Mouse (Mus musculus) ES-Bruce4 (cell line): ENCODE data around the gene Rex1bd. TPM values are rescaled to one million over a fixed set of nuclear protein-coding genes. Genes with fewer than 3 reads are reported as not detected.

Experiments used
- H3K27ac ChIP-seq: 2 replicates; pipeline ENCODE4 v1.5.1; 2012; ENCODE audit warnings: low read length, inconsistent platforms; ENCODE audit not compliant: insufficient read depth
- H3K27me3 ChIP-seq: 2 replicates; pipeline ENCODE4 v1.6.1; 2012; ENCODE audit warnings: mild to moderate bottlenecking, low read length, inconsistent platforms; ENCODE audit not compliant: control insufficient read depth, poor library complexity, insufficient read depth, severe bottlenecking
- H3K36me3 ChIP-seq: 2 replicates; pipeline ENCODE4 v1.6.1; 2012; ENCODE audit warnings: inconsistent platforms, mild to moderate bottlenecking, low read length, moderate library complexity; ENCODE audit not compliant: control insufficient read depth, poor library complexity, insufficient read depth, severe bottlenecking
- H3K4me1 ChIP-seq: one replicate; pipeline ENCODE4 v1.8.1; 2011; ENCODE audit warnings: low read length; ENCODE audit not compliant: control insufficient read depth, insufficient read depth
- H3K4me3 ChIP-seq: 2 replicates; pipeline ENCODE4 v1.5.1; 2011; ENCODE audit warnings: low read depth, mild to moderate bottlenecking, low read length
- H3K9ac ChIP-seq: 2 replicates; pipeline ENCODE4 v1.6.1; 2012; ENCODE audit warnings: low read depth, mild to moderate bottlenecking, inconsistent platforms; ENCODE audit not compliant: poor library complexity, severe bottlenecking
- H3K9me3 ChIP-seq: replicated peaks from 2 replicates; pipeline ENCODE4 v1.6.1; 2012; ENCODE audit warnings: mild to moderate bottlenecking, low read length, inconsistent platforms; ENCODE audit not compliant: control insufficient read depth, poor library complexity, insufficient read depth, severe bottlenecking
- CTCF ChIP-seq: IDR thresholded peaks from one replicate; pipeline ENCODE4 v1.8.1; 2011; ENCODE audit warnings: low read depth, low read length
- EP300 ChIP-seq: IDR thresholded peaks from 2 replicates; pipeline ENCODE4 v1.6.1; 2011; ENCODE audit warnings: low read depth, low read length; ENCODE audit not compliant: insufficient read depth
- POLR2A ChIP-seq: IDR thresholded peaks from one replicate; pipeline ENCODE4 v1.8.1; 2011; ENCODE audit warnings: low read length; ENCODE audit not compliant: insufficient read depth
- polyA plus RNA-seq: library from polyadenylated mRNA; stranded (reverse); fragments of >200 nt; gene quantifications from 2 replicates; pipeline ENCODE4 v1.2.4, GENCODE M21; 2011; ENCODE audit warnings: low read depth; ENCODE audit not compliant: missing spikeins, insufficient read depth, insufficient read length

Gene Rex1bd
- polyA plus RNA-seq, 1 experiment = 40.0 TPM

DNA sequence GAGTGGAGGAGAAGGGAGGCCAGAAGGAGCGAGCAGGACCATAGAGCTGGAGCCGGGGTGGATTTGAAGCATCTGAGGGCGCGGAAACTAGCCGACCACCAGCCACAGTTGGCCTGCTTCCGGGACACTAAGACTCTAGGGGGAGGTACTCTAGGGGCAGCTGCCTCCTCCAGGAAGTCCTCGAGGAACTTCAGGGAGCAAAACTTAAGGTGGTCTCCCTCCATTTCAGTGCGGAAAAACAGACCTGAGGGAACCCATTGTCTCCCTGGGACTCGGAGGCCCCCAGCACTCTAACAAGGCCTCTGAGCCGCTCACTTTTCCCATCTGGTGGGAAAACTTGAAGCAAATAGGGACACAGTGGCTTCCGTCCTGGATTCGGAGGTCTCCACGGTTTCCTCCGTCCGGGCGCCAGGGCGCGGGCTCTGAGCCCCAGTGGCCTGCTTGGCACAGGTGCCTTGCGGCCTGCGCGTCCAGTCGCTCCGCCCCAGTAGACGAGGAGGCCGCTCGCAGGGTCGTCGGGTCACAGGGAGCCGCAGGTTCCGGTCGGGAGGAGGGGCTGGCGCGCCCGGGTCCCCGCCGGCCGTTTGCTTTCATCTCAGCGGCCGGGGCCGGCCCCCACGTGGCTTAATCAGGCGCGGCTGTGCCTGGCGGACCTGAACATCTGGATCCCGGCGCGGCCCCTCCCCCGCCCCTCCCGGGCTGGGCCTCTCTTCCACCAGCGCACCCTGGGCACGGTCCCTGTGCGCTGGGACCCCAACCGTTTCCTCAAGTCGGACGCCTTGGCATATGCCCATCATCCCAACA, 18.4 kb downstream of the Rex1bd start:
- Histone ChIP-seq H3K27ac (no peak overlapping the region), H3K36me3 (no peaks in the 10 kb centered on the region)

DNA sequence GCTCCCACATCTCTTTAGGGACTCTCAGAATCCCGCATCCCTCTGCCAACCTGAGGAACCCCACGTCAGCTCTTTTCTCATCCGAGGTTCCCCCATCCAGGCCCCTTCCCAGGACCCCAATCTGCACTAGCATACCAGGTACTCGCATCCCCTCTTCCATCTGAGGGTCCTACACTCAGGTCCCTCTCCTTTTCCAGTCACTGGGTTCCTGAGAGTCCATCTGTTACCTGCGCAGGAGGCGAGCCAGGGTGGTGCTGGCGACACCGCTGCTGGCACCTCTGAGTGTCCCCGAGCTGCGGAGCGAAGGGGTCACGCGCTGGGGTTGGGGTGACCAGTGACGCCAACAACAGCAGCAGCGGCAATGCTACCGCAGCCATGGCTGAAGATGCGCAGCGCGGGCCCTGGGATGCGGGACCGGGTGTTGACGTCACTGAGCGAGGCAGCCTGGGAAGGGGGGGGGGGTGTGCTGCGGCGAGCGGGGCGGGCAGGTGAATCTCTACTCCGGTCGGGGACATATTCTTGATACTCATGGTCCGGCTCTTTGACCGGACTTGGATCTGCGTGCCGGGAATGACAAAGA, 19.5 kb downstream of the Rex1bd start, which contains the start of gene Tmem59l:
Gene Tmem59l (minus strand): TSS at position 418 of the 580 bp plus-strand sequence.
- H3K36me3 ChIP-seq = no peaks in the 10 kb centered on the region
- TF ChIP-seq POLR2A (no peak), EP300 (no peak), CTCF (no peak)
- no peak within 1 kb of the TSS for H3K27ac ChIP-seq
- peaks cover 2% of the 10 kb centered on the region for H3K4me1 ChIP-seq
- no peaks in the 10 kb centered on the region for H3K9me3 ChIP-seq
- H3K4me3 ChIP-seq = peak within 1 kb of the TSS; percentile 59
- H3K27me3 ChIP-seq = peaks cover 17% of the 10 kb centered on the region
- peak within 1 kb of the TSS; percentile 43 for H3K9ac ChIP-seq

More for the DNA sequence above, 18.4 kb downstream of the Rex1bd start:
- Histone ChIP-seq H3K9me3 (no peaks in the 10 kb centered on the region), H3K27me3 (peaks cover 29% of the 10 kb centered on the region), H3K4me1 (peaks cover 2% of the 10 kb centered on the region), H3K9ac (peak overlapping the region; percentile 43), H3K4me3 (peak overlapping the region; percentile 53)
- no peak for TF ChIP-seq POLR2A
- 0 out of 2 replicates have a peak, but pooled peaks have one; percentile 8 for TF ChIP-seq EP300
- no peak for TF ChIP-seq CTCF

DNA sequence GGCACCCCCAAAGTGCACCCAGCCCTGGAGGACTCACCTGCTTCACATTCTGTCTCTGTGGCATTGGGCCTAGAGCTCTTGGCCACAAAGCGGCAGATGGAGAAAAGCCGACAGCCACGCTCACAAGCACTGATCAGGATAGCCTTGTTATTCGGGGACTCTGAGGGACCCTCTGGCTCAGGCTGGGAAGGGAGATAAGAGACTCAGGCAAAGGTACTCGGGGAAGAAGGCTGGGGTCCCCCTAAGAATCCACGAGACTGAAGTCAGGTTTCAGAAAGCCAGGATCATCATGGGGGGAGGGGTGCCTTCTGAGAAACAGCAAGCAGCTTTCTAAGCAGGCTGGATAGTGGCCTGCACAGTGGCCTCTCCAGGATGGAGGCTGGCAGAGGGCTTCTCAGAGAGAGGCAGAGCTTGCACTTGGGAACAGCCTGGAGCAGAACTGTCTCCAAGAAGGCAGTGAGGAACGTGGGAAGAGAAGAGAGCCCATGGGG, 20.3 kb downstream of the Rex1bd start:
- peaks cover 2% of the 10 kb centered on the region for H3K4me1 ChIP-seq
- TF ChIP-seq POLR2A (no peak), EP300 (no peak), CTCF (no peak)
- H3K36me3 ChIP-seq = no peaks in the 10 kb centered on the region
- H3K27me3 ChIP-seq = peaks cover 11% of the 10 kb centered on the region
- no peak overlapping the region for H3K4me3 ChIP-seq
- no peak overlapping the region for H3K27ac ChIP-seq
- no peak overlapping the region for H3K9ac ChIP-seq
- no peaks in the 10 kb centered on the region for H3K9me3 ChIP-seq

DNA sequence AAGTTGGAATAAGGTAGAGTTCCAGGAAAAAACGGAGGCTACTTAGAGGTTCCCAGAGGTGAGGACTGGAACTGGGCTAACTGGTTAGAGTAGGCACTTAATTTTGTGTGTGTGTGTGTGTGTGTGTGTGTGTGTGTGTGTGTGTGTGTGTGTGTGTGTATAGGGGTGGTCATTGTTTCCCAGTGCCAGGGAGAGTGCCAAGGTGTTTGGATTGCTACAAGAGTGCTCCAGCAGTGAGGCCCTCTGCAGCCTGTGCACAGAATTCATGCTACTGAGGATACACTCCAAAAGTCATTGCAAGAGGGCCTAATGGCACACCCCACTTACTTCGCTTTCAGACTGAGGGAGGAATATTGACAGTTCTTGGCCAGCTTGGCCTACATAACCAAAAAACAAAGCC, 23.6 kb downstream of the Rex1bd start:
- TF ChIP-seq CTCF (no peak), EP300 (no peak), POLR2A (no peak)
- Histone ChIP-seq H3K9ac (no peak overlapping the region), H3K4me3 (no peak overlapping the region), H3K4me1 (no peaks in the 10 kb centered on the region), H3K27ac (no peak overlapping the region), H3K27me3 (peaks cover 5% of the 10 kb centered on the region; the same call in 1 of the 2 replicates), H3K9me3 (no peaks in the 10 kb centered on the region), H3K36me3 (no peaks in the 10 kb centered on the region)

DNA sequence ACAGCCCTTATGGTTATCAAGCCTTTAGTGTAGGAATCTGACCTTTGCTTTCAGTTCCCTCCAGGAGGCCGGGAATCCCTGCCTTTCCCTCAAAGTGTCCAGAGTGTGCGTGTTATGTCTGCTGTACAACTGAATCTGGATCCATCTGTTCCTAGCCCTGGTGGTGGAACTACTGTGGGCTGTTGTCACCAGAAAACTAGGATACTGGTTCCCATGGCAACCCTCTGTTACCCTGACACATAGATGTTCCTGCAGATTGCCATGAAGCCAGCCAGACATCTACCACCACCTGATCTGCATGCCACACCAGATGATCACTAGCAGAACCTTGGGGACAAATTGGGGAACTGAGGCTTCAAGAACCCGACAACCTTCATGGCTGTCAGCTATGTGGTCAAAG, 24.6 kb downstream of the Rex1bd start:
- TF ChIP-seq CTCF (no peak), EP300 (no peak), POLR2A (no peak)
- H3K4me3 ChIP-seq = no peak overlapping the region
- no peaks in the 10 kb centered on the region for H3K36me3 ChIP-seq
- no peaks in the 10 kb centered on the region for H3K9me3 ChIP-seq
- H3K9ac ChIP-seq = no peak overlapping the region
- no peak overlapping the region for H3K27ac ChIP-seq
- no peaks in the 10 kb centered on the region for H3K27me3 ChIP-seq
- no peaks in the 10 kb centered on the region for H3K4me1 ChIP-seq
